Mouse (Mus musculus) adrenal gland, postnatal 4 days (tissue): ENCODE data around the gene Klhl23. TPM values are rescaled to one million over a fixed set of nuclear protein-coding genes. Genes with fewer than 3 reads are reported as not detected.

Experiments used
- total RNA-seq, 2 experiments: library from RNA; stranded (reverse); gene quantifications; 2 replicates each; pipeline ENCODE4 v1.2.3; 2021

Klhl23 gene
- total RNA-seq, 2 experiments from 2014 or later: 25.8 to 26.8 TPM

Other genes starting within 250 kb of the Klhl23 start
- gene Lrp2, start 235.9 kb upstream of the Klhl23 start, total RNA-seq: 10 to 100 TPM in 1 of 2 experiments, 1 to 10 TPM in 1; 2.0 to 40.1 TPM
- 10 to 100 TPM; 11.1 to 11.7 TPM for gene Bbs5, start 174.8 kb upstream of the Klhl23 start, total RNA-seq
- gene Klhl41, start 151.8 kb upstream of the Klhl23 start, total RNA-seq: 10 to 100 TPM in 1 of 2 experiments, 1 to 10 TPM in 1; 5.2 to 18.0 TPM
- gene Fastkd1, start 108.4 kb upstream of the Klhl23 start, total RNA-seq: 10 to 100 TPM; 23.4 to 26.9 TPM
- gene Ppig, start 99.4 kb upstream of the Klhl23 start, total RNA-seq: 10 to 100 TPM; 89.5 to 95.0 TPM
- 1 to 10 TPM; 2.7 to 3.0 TPM for gene Ccdc173, start 32.4 kb upstream of the Klhl23 start, total RNA-seq
- 10 to 100 TPM; 14.7 to 17.4 TPM for gene Phospho2, start 32.3 kb upstream of the Klhl23 start, total RNA-seq
- 100 to 1,000 TPM; 196 to 224 TPM for gene Ssb, start 39.6 kb downstream of the Klhl23 start, total RNA-seq
- 10 to 100 TPM; 26.0 to 27.1 TPM for gene Mettl5, start 63.7 kb downstream of the Klhl23 start, total RNA-seq
- 10 to 100 TPM; 72.6 to 78.7 TPM for gene Ubr3, start 75.3 kb downstream of the Klhl23 start, total RNA-seq
- gene Myo3b, start 217.2 kb downstream of the Klhl23 start, total RNA-seq: under 1 TPM; 0.06 to 0.20 TPM